Mouse (Mus musculus) layer of hippocampus, postnatal 10 days (tissue): ENCODE measurements around the gene Zfp280b. TPM values are rescaled to one million over a fixed set of nuclear protein-coding genes. Genes with fewer than 3 reads are reported as not detected.
"Not testable (repeated sequence)": the region's sequence is repeated elsewhere in the genome, so short reads cannot be mapped to it uniquely, and the experiment has no call there.

ENCODE experiments used
- DNase-seq, 2 experiments: peaks; one replicate each; pipeline ENCODE4 v3.0.0; 2021; ENCODE audit warnings: low spot score in 2 of 2
- long read RNA-seq: library from polyadenylated mRNA; stranded (forward); transcript quantifications from one replicate; pipeline ENCODE4 v2.0.0, GENCODE M21; 2023
- total RNA-seq, 2 experiments: library from RNA; stranded (reverse); gene quantifications; 2 replicates each; pipeline ENCODE4 v1.2.3; 2021

Zfp280b gene
- 10 to 100 TPM in 1 of 2 experiments, 1 to 10 TPM in 1; 9.1 to 11.2 TPM for total RNA-seq
- long read RNA-seq, full-length matches to known transcripts, result 2 of 4 reads
- long read RNA-seq, partial matches to known transcripts, result 0 of 4 reads
- long read RNA-seq, other reads (novel, unspliced or antisense), result 2 of 4 reads

- DNase-seq, result peak; percentile 95 to 97
Observed at GRCm38 (mm10) chr10:76032402-76033118, at the start of gene Zfp280b. Zfp280b (plus strand) TSS chr10:76032650.

DNA sequence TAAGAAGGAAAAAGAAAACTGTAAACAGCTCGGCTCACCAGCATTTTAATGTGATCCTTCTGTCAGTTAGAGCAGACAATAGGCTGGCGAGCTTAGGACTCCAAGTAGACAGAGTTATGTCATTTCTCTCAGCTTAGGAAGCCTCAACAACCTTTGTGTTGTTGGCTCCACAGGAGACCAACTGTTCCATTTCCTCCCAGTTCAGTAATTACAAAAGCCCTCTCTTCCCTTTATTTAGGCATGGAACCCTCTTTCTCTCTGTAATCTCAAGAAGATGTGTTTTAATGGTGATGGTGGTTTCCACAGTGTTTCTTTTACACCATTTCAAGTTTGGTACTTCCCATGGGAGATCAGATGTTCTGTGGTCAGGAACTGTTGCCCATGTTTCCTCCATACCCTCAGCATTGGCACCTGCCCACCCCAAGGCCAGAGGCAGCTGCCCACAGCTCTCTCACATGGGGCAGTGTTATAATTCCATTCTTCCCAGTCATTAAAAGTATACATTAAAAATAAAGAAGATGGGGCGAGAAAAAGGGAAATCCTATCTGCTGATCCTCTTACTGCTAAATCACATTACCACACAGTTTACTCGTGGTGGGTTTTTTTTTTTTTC, 41.9 kb upstream of the Zfp280b start:
- DNase-seq, result no peak

GRCm38 (mm10) chr10:75993616-75994240, 38.7 kb upstream of the Zfp280b start:
- DNase-seq, result no peak

DNA sequence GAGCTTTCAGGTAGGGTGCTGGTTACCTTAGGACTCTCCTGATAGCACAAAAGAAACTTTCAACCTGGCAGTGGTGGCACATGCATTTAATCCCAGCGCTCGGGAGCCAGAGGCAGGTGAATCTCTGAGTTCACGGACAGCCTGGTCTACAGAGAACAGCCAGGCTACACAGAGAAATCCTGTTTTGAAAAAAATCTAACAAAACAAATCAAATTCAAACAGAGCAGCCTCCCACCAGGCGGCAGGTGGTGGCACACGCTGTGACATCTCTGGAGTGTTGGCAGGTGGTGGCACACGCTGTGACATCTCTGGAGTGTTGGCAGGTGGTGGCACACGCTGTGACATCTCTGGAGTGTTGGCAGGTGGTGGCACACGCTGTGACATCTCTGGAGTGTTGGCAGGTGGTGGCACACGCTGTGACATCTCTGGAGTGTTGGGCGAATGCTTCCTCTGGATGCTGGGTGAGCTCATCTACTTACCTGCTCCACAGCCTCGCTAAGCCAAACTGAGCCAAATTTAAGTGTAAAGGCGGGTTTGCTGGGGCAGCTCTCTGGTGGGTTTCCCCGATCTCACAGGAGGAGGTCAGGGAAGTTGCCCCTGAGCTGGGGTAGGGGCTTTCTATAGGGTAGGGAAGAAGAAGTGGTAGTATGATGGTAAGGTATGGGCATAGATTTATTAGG, 37.8 kb upstream of the Zfp280b start:
- not testable (repeated sequence) for DNase-seq

- DNase-seq, result no peak
Observed at GRCm38 (mm10) chr10:75995463-75995862, 37.0 kb upstream of the Zfp280b start.

GRCm38 (mm10) chr10:75996315-75996714, 36.1 kb upstream of the Zfp280b start:
- DNase-seq, result no peak

- DNase-seq, result no peak
Observed at GRCm38 (mm10) chr10:76001160-76001559, 31.3 kb upstream of the Zfp280b start.

DNA sequence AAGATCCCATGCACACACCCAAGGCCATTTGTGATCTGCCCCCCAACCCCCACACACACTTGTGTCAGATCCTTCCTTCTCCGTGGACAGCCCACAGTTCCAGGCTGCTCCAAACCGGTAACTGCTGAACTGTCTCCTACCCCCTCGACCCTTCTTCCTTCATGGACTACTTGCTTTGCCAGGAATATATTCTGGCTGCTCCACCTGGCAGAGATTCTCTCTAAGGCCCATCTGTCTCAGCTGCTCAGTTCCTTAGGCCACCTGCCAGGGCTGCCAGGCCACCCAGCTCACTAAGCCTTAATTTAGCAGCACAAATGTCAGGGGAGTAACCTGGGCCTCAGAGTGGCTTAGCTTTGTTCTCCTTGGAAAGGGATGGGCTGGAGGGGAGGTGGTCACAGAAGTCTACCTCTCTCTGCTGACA, 30.3 kb upstream of the Zfp280b start:
- DNase-seq, result no peak

- DNase-seq, result no peak
Observed at GRCm38 (mm10) chr10:76002615-76003014, 29.8 kb upstream of the Zfp280b start.

DNA sequence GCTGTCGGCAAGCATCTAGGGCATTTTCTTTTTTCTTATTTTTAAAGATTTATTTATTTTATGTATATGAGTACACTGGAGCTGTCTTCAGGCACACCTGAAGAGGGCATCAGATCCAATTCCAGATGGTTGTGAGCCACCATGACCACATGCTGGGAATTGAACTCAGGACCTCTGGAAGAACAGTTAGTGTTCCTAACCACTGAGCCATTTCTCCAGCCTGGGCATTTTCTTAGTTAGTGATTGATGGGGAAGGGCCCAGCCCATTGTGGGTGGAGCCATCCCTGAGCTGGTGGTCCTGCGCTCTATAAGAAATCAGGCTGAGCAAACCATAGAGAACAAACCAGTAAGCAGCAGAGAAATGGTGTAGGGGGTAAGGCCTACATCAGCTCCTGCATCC, 29.2 kb upstream of the Zfp280b start:
- DNase-seq, result no peak

- DNase-seq, result no peak
Observed at GRCm38 (mm10) chr10:76006385-76006784, 26.1 kb upstream of the Zfp280b start.

DNA sequence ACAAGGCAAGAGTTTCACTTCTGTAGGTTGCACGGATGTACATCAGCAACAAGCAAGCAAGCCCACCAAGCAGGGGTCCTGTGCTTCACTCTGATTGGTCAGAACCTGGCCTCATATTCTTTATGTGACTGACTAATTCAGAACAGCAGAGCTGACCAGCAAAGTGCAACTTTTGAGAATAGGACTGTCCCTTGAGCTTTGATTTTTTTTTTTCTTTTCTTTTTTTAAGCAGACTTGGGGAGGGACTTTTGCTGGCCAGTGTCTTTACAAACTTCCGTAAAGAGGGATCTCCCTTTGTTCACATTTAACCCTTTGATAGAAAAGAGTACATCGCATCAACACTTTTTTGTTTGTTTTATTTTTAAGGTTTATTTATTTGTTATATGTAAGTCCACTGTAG, 22.6 kb upstream of the Zfp280b start:
- no peak for DNase-seq

DNA sequence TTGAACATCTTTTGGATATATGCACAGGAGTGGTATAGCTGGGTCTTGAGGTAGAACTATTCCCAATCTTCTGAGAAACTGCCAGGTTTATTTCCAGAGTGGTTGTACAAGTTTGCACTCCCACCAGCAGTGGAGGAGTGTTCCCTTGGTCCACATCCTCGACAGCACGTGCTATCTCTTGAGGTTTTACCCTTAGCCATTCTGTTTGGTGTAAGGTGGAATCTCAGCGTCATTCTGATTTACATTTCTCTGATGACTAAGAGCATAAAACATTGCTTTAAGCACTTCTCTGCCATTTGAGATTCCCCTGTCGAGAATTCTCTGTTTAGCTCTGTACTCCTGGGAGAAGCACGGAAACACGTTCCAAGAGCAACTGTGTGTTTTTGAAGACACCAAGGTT, 19.5 kb upstream of the Zfp280b start:
- no peak for DNase-seq

DNA sequence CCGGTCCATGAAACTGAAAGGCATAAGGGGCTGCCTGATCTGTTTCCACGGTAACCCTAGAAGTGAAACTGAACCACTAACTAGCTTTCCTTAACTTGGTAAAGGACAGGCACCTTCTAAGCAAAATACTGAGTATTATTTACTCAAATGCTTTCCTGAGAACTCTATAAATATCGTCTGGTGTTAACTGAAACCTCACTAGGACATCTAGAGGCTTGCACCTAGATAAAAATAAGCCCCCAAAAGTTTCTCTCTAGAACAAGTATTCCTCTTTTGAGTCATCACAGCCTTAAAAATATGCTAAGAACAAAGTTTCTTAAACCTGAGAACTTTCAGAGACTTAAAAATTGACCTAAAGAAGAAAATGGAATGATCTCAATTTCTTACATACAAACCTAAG, 15.6 kb upstream of the Zfp280b start:
- no peak for DNase-seq

DNA sequence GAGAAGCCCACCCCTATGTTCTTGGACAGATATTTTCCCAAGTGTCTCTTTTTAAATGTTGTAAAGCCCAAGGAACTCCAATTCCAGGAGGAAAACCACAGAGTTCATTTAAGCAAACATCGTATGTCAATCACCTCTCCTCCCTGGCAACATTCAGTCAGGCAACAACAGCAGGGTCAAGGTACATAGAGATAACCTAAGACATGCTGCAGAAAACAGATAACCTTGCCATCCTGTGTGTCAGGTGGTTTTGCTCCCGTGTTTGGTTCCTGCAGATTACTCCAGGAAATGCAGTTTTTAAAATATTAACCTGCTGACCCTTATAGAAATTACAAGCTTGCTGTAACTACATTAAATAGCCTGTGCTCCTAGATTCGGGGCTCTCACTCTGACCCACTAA, 10.7 kb upstream of the Zfp280b start:
- DNase-seq, result no peak

GRCm38 (mm10) chr10:76023921-76024320, 8.5 kb upstream of the Zfp280b start:
- no peak for DNase-seq

DNA sequence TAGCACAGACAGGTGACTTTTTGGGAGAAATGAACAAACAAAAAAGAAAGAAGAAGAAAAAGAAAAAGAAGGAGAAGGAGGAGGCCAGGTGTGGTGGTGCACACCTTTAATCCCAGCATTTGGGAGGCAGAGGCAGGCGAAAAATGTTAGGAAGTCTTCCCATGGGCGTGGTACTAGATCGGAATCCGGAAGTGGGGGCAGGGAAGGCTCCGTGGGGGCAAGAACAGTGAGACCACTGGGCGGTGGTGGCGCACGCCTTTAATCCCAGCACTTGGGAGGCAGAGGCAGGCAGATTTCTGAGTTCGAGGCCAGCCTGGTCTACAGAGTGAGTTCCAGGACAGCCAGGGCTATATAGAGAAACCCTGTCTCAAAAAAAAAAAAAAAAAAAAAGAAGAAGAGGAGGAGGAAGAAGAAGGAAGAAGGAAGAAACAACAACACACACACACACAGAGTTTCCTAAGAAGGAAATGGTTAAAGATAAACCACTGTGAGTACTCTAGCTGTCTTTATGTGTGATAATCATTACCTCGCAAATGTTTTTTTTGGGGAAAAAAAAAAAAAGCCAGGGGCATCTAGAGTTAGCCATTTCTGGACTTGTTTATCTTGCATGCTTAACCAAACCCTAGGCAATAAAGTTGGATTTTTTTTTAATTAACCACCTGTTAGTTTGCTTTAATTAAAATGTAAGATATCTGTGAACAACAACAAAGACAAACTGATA, 6.8 kb upstream of the Zfp280b start:
- DNase-seq, result no peak

- DNase-seq, result no peak
Observed at GRCm38 (mm10) chr10:76027127-76028015, 5.1 kb upstream of the Zfp280b start.

DNA sequence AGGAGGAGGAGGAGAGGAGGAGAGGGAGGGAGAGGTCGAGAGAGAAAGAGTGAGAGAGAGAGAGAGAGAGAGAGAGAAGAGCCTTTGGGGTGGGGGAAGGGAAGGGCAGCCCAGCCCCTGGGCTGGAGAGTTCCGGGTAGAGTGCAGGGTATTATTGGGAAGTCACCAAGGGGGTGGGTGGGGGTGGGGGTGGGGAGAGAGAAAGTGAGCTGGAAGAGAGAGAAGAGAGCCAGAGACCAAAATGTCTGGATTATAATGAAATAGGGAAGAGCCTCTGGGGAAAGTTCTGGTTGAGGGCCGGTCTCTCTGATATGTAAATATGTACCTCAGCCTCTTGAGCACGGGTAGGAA, 4.5 kb upstream of the Zfp280b start:
- DNase-seq, result no peak

GRCm38 (mm10) chr10:76028396-76028795, 4.1 kb upstream of the Zfp280b start:
- no peak for DNase-seq
